Mouse (Mus musculus): Measurements from ENCODE around the gene Proser2.

The Proser2 gene

DNA sequence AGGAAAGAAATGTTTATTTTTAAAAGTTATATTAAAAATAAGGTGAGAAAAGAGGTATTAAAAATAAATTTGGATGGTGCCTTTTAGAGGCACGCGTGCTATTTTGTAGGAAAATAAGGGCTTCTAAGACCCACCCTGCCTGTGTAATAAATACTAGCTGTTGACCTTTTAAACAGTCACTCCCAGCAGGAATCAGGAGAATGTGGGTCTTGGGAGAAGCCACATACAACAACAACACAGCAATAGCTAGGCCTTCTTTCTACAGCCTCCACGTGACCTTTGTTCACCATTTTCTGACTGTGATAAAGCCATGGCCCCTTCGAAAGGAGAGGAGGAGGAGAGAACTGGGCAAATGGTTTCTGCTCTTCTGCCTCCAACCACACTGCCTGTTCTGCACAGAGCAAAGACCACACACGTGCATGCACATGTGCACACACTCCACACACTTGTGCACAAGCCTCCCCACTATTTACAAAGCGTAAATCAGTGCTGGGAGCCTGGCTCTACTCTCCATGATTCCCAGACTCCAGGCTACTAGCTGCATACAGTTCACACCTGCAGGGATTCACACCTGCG, 57.2 kb downstream of the Proser2 start:
- in situ Hi-C loops (cut with MboI): no loop called here

DNA sequence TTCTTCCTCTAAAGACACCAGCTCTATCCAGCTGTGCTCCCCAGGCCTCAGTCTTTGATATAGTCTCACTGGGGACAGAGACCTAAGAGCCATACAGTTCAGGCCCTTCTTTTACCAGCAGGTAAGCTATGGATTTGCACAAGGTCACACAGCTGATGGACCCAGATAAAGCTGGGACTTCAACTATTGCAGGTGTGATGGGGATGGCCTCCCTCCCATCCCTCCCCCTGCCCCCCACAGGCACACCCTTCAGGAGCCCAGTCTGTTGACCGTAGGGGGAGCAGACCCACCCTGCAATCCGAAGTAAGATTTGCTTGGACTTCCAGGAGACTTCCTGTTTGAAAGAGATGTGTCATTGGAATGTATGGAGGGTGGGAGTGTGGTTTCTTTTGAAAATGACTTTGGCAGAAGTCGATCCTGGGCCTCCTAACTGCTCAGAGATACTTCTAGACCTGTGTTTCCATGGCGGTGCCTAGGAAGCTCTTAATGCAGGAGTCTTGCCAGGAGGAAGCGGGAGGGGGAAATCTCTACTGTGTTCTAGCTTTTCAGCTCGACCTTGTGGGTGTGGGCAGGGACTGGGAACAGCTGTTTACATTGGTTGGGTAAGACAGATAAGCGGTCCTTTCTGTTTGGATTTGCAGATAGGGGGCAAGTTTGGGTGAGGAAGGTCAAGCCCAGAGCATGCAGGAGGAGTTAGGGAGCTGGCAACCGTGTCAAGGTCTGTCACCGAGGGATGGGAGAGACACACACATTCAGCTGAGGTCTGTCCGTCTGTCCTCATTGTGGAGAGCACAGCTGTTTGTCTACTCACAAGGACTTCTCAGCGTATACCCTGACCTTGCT, 58.2 kb downstream of the Proser2 start:
- in situ Hi-C loops (cut with MboI): no loop called here

DNA sequence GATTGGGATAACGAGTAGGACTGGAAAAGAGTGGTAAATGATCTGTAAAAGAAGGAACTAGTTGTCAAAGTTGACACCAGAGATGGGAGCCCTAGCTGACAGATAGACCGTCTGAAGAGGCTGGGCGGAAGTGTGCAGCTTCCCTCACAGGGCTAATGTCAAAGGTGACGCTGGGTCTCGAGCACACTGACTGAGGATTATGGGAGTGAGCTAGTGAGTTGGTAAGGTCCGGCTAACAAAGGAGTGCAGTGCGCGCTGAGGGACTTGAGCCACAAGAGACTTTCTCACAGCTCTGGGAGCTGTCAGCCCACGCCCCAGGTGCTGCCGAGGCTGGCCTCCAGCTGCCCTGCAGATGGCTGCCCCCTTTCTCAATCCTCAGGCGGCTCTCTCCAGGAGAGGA, 59.1 kb downstream of the Proser2 start:
- in situ Hi-C loops (cut with MboI): no loop called here

DNA sequence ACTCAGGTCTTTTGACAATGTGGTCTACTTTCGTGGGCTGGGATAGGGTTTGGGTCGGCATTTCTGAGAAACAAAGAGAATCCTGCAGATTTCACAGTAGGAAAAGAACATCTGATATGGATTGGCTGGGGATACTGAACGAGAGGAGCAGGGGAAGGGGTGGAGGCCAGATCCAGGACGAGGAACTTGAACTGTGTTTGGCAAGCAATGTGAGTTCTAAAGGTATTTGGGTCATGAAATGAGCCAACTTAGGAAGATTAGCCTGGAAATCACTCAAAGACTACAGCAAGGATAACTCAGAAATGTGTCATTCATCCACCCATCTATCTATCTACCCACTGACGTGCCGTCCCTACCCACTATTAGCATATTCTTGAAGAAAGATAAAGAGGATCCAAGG, 62.7 kb downstream of the Proser2 start:
- in situ Hi-C loops (cut with MboI): no loop called here

DNA sequence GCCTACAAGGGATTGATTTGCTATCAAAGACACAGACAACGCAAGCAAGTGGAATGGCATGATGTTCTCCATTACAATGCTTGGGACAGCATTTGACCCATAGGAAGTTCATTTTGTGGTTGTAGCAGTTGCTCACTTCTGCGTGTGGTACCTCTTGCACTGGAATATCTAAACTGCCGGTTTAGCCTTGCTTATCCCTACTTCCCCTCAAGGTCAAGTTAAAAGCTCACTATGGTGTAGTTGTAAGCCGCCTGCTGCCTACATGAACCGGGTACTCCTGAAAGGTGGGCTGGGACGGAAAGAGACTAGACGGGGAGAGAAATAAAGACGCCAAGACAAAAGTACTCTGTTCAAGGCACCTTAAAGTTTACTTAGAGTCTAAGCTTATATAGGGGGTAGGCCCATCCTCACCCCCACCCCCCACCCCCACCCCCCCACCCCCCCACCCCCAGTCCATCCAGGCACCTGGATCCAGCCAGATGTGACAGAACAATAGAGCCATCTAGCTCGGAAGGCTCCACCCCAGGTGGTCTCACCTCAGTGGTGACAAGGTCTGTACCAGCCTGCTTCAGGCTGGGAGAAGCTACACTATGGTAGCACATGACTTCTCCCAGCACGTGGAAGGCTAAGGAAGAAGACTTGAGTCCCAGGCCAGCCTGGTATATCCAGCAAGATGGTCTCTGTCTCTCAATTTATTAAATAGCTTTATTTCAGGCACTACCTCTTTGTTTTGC, 69.8 kb downstream of the Proser2 start:
- in situ Hi-C loops (cut with MboI): no loop called here

DNA sequence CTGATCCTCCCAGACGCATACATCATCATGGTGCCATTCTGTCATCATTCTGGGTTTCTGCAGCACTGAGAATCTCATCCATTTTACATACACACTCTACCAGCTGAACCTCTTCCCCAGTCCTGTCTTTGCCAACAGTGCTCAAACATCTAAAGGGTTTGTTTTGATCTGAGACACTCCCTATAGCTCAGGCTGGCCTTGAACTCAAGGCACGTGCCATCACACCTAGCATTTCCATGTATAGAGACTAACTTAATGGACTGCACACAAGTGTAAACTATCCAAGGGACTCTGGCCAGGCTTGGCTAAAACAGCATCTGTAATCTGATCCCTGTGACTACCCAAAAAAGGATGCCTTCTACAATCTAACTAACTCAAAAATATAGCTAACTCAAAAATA, 70.7 kb downstream of the Proser2 start:
- in situ Hi-C loops (cut with MboI): no loop called here

DNA sequence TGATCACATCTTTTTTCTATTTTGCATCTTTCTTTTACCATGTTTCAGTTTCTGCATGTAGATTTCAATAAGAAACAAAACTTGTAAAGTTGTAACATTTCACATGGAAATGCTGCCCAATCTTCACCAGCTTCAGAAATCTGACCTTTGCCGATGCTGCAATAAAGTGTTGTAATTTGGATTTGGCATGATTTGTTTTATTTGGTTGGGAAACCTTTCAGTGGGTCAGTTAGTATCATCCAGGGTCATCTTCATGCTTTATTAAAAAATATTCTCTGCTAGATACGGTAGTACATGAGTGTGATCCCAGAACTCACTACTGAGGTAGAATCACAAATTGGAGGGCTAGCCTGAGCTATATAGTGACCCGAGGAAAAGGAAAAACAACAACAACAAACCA, 73.5 kb downstream of the Proser2 start:
- in situ Hi-C loops (cut with MboI): no loop called here

DNA sequence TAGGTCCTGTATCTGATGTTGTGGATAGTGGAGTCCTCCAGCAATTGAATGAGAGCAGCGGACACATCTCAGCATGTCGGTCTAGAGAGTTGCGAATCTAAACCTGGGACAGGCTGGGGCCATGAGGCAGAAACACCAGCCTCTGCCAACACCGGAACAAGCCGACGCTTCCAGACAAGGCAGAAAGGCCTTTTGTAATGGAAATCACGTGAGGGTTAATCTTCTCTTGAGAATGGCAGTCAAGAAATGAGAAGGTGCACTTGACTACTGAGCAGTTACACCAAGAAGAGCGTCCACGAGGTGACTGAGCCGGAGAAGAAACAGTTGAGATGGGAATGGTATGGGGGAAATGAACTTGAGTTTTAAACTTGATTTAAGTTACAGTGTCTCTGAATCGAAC, 74.5 kb downstream of the Proser2 start:
- in situ Hi-C loops (cut with MboI): no loop called here

DNA sequence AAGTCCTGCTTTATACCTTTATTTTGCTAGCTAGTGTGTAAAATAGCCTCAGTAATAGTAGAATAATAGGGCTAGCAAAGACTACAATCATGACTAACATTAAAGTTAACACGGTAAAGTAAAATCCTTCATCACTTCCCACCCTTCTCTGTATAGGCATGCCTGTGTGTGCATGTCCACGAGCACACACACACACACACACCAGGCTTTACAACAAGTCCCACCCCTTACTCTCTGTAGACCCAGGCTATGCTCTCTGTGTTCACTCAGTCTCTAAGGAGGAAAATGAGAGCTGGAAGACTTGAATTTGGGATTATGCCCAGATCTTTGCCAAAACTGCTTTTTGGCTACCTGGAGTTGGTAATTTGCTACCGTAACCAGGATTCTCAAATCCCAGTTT, 81.0 kb downstream of the Proser2 start:
- in situ Hi-C loops (cut with MboI): no loop called here

DNA sequence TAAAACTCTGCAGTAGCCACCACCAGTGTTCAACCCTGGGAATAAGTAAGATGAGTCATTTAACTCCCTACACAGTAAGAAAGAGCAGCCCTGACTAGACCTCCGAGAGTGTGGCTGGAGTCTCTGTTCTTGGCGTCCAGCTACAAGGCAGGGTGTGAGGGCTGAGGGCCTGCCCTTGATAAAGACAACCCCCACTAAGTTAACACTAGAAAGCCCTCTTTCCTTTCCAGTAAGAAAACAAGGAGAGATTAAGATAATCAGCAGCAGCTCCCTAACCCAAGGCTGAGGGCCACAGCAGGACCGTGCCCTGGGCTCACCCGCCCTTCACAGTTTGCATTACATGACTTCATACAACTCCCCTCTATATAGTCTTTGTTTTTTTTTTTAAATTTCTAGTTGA, 81.4 kb downstream of the Proser2 start:
- in situ Hi-C loops (cut with MboI): no loop called here
